Mouse (Mus musculus) kidney, postnatal 25 days (tissue): ENCODE measurements around the gene Cacybp.

Source experiments
- DNase-seq, 2 experiments: peaks; one replicate each; pipeline ENCODE4 v3.0.0; 2021; ENCODE audit warnings: mixed read lengths in 2 of 2

The Cacybp gene

GRCm38 (mm10) chr1:160212123-160212691, 468 bp downstream of the Cacybp start:
- peak in 1 of 2 experiments; percentile 47 for DNase-seq

- no peak for DNase-seq
Observed at GRCm38 (mm10) chr1:160211597-160212122, 1.0 kb downstream of the Cacybp start.

- no peak for DNase-seq
Observed at GRCm38 (mm10) chr1:160210566-160210965, 2.1 kb downstream of the Cacybp start.

GRCm38 (mm10) chr1:160209844-160210243, 2.8 kb downstream of the Cacybp start:
- no peak for DNase-seq

GRCm38 (mm10) chr1:160205486-160205885, 7.2 kb downstream of the Cacybp start:
- no peak for DNase-seq

GRCm38 (mm10) chr1:160195337-160195663, 17.4 kb downstream of the Cacybp start:
- no peak for DNase-seq

- peak; percentile 99 for DNase-seq
Observed at GRCm38 (mm10) chr1:160194529-160195336, 17.9 kb downstream of the Cacybp start, which contains the start of gene Mrps14. Gene Mrps14 (plus strand): TSS chr1:160195215.

GRCm38 (mm10) chr1:160184506-160184905, 28.2 kb downstream of the Cacybp start:
- DNase-seq, result peak in 1 of 2 experiments; percentile 40

GRCm38 (mm10) chr1:160181216-160181615, 31.5 kb downstream of the Cacybp start:
- DNase-seq, result no peak

- no peak for DNase-seq
Observed at GRCm38 (mm10) chr1:160176903-160177302, 35.8 kb downstream of the Cacybp start.

- no peak for DNase-seq
Observed at GRCm38 (mm10) chr1:160166600-160166999, 46.1 kb downstream of the Cacybp start.

- DNase-seq, result no peak
Observed at GRCm38 (mm10) chr1:160158190-160158589, 54.5 kb downstream of the Cacybp start.

- DNase-seq, result no peak
Observed at GRCm38 (mm10) chr1:160153480-160153879, 59.2 kb downstream of the Cacybp start, which contains the start of gene Tnn. Gene Tnn (minus strand): TSS chr1:160153580.
